Mouse (Mus musculus) heart, postnatal 0 days (tissue): ENCODE results near the gene Reep3. TPM values are rescaled to one million over a fixed set of nuclear protein-coding genes. Genes with fewer than 3 reads are reported as not detected.
"Not testable (repeated sequence)": the region's sequence is repeated elsewhere in the genome, so short reads cannot be mapped to it uniquely, and the experiment has no call there.

ENCODE experiments used
- ATAC-seq: fragments of 200-750 bp; cut with Nextera tagmentation; 2 replicates; pipeline ENCODE4 v1.8.0; 2017; ENCODE audit warnings: low read depth, moderate number of reproducible peaks, moderate library complexity; ENCODE audit not compliant: insufficient read depth
- DNase-seq: peaks from one replicate; pipeline ENCODE4 v3.0.0-alpha.2; 2016; ENCODE audit warnings: low spot score
- H3K27ac ChIP-seq: fragments of 300-500 bp; sonication (generic); 2 replicates; pipeline ENCODE4 v1.5.1; 2014; ENCODE audit warnings: low read depth, mild to moderate bottlenecking
- H3K27me3 ChIP-seq: fragments of 300-500 bp; sonication (generic); 2 replicates; pipeline ENCODE4 v1.6.1; 2014; ENCODE audit warnings: low read length, mixed read lengths; ENCODE audit not compliant: control insufficient read depth, insufficient read depth
- H3K36me3 ChIP-seq: fragments of 300-500 bp; sonication (generic); replicated peaks from 2 replicates; pipeline ENCODE4 v1.6.1; 2014; ENCODE audit warnings: low read length, mixed read lengths; ENCODE audit not compliant: control insufficient read depth, insufficient read depth
- H3K4me1 ChIP-seq: fragments of 300-500 bp; sonication (generic); 2 replicates; pipeline ENCODE4 v1.6.1; 2014; ENCODE audit warnings: antibody characterized with exemption; ENCODE audit not compliant: control insufficient read depth, insufficient read depth
- H3K4me2 ChIP-seq: fragments of 300-500 bp; sonication (generic); 2 replicates; pipeline ENCODE4 v1.6.1; 2014; ENCODE audit warnings: low read depth, mild to moderate bottlenecking, low read length, moderate library complexity
- H3K4me3 ChIP-seq: fragments of 300-500 bp; sonication (generic); 2 replicates; pipeline ENCODE4 v1.5.1; 2014; ENCODE audit warnings: low read depth, low read length
- H3K9ac ChIP-seq: fragments of 300-500 bp; sonication (generic); replicated peaks from 2 replicates; pipeline ENCODE4 v1.6.1; 2014; ENCODE audit warnings: low read depth, low read length, mixed read lengths
- H3K9me3 ChIP-seq: fragments of 300-500 bp; sonication (generic); replicated peaks from 2 replicates; pipeline ENCODE4 v1.6.1; 2016; ENCODE audit warnings: low read length; ENCODE audit not compliant: control insufficient read depth
- CTCF ChIP-seq: IDR thresholded peaks from 2 replicates; pipeline ENCODE4 v1.5.1; 2016; ENCODE audit warnings: antibody characterized with exemption, control low read depth, low read depth
- EP300 ChIP-seq: IDR thresholded peaks from 2 replicates; pipeline ENCODE4 v1.6.1; 2016; ENCODE audit warnings: antibody characterized with exemption, low read depth
- WGBS: fragments of 180-500 bp; shearing (Covaris S2); extraction: QIAGEN DNeasy Blood & Tissue Kit; methylation state at CpG from one replicate; pipeline ENCODE4 v1.1.7; 2014; 5-methylcytosine and 5-hydroxymethylcytosine counted together
- polyA plus RNA-seq: library from polyadenylated mRNA; unstranded; fragments of >200 nt; fragmentation: Nextera tagmentation; extraction: Ambion mirVana; gene quantifications from 2 replicates; pipeline ENCODE4 v1.2.1, GENCODE M21; 2015
- total RNA-seq: library from RNA; depleted of rRNA; stranded (reverse); fragments of >200 nt; gene quantifications from 2 replicates; pipeline ENCODE4 v1.2.3, GENCODE M21; 2014; ENCODE audit warnings: low replicate concordance

Gene Reep3
- total and polyA plus RNA-seq, 2 experiments from 2014 or later: 26.6 to 26.8 TPM

GRCm38 (mm10) chr10:67004527-67005042 lies 92.2 kb downstream of the Reep3 start:
- TF ChIP-seq EP300: no peak
- no peak for TF ChIP-seq CTCF
- peak overlapping the region; percentile 63 for H3K9ac ChIP-seq
- H3K4me2 ChIP-seq: peak overlapping the region; percentile 62
- H3K36me3 ChIP-seq: no peaks in the 10 kb centered on the region
- peaks cover 12% of the 10 kb centered on the region; the same call in 1 of the 2 replicates for H3K4me1 ChIP-seq
- 2% methylated on average over 12 of the region's 12 CpGs for WGBS
- peak overlapping the region; percentile 99 for H3K27ac ChIP-seq
- ATAC-seq (no peak), DNase-seq (peak; percentile 63)
- no peaks in the 10 kb centered on the region for H3K9me3 ChIP-seq
- H3K4me3 ChIP-seq: peak overlapping the region; percentile 41
- H3K27me3 ChIP-seq: no peaks in the 10 kb centered on the region

DNA sequence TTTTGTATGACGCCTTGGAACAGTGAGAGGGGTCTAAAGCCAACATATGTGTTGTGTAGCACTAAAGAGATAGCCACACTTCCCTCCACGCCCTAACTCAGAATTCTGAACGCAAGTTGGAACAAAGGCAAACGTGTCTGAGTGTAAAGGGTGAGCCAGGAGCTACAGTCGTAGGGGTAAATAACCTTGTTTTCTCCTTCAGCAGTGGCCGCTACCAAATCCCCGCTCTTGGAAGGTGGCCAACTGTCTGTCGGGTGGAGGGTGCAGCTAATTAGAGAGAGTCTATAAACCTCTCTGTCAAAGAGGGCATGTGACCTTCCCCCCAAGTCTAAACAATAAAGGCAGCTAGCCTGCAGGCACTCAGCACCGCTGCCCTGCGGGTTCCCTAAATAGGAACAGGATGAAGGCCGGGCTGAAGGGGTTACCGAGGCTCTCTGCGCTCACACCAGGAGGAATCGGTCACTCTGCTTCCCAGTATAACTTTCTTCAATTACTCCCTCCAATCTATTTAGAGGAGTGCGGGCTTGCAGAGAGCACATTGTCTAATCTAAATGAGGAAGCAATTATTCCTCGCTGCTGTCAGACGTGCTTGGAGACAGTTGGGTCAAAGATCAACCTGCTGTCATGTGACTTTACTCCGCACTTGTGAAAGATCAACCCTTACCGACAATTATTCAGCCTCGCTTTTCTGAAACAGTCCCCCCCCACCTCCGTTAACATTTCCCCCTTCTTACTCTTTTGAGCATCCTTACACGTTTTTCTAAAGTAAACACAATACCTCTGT lies 92.8 kb downstream of the Reep3 start:
- Histone ChIP-seq H3K4me1 (peaks cover 12% of the 10 kb centered on the region; the same call in 1 of the 2 replicates), H3K27me3 (no peaks in the 10 kb centered on the region), H3K4me3 (peak overlapping the region; percentile 41), H3K36me3 (no peaks in the 10 kb centered on the region), H3K27ac (peak overlapping the region; percentile 99), H3K9ac (peak overlapping the region; percentile 63), H3K4me2 (peak overlapping the region; percentile 62), H3K9me3 (no peaks in the 10 kb centered on the region)
- DNase-seq (peak; percentile 86), ATAC-seq (peak; percentile 73)
- TF ChIP-seq EP300 (peak; percentile 1), CTCF (0 out of 2 replicates have a peak, but pooled peaks have one; percentile 0)
- under 1% methylated on average over 22 of the region's 22 CpGs for WGBS

GRCm38 (mm10) chr10:67003009-67003742 lies 93.6 kb downstream of the Reep3 start:
- WGBS: 1% methylated on average over 25 of the region's 25 CpGs
- peak overlapping the region; percentile 63 for H3K9ac ChIP-seq
- ATAC-seq (peak; percentile 65), DNase-seq (peak; percentile 78)
- H3K4me3 ChIP-seq: peak overlapping the region; percentile 41
- H3K36me3 ChIP-seq: no peaks in the 10 kb centered on the region
- peak overlapping the region; percentile 99 for H3K27ac ChIP-seq
- TF ChIP-seq EP300 (peak; percentile 11), CTCF (no peak)
- H3K9me3 ChIP-seq: no peaks in the 10 kb centered on the region
- peak overlapping the region; percentile 62 for H3K4me2 ChIP-seq
- no peaks in the 10 kb centered on the region for H3K27me3 ChIP-seq
- H3K4me1 ChIP-seq: peaks cover 12% of the 10 kb centered on the region; the same call in 1 of the 2 replicates

- Histone ChIP-seq H3K9me3 (no peaks in the 10 kb centered on the region), H3K4me3 (peak overlapping the region; percentile 41), H3K4me1 (peaks cover 12% of the 10 kb centered on the region; the same call in 1 of the 2 replicates), H3K27me3 (no peaks in the 10 kb centered on the region), H3K36me3 (no peaks in the 10 kb centered on the region), H3K9ac (peak overlapping the region; percentile 63), H3K27ac (peak overlapping the region; percentile 99), H3K4me2 (peak overlapping the region; percentile 62)
- 9% methylated on average over 30 of the region's 30 CpGs for WGBS
- no peak; the same call in 1 of the 2 replicates for TF ChIP-seq EP300
- no peak for TF ChIP-seq CTCF
- ATAC-seq: peak; percentile 72
- DNase-seq: peak; percentile 81
These were observed 94.3 kb downstream of the Reep3 start for GRCm38 (mm10) chr10:67002207-67003008.

GRCm38 (mm10) chr10:67000958-67001615 lies 95.7 kb downstream of the Reep3 start:
- not testable (repeated sequence) for DNase-seq, H3K9me3 ChIP-seq, H3K9ac ChIP-seq, H3K4me2 ChIP-seq, H3K4me3 ChIP-seq, ATAC-seq, H3K36me3 ChIP-seq, H3K27me3 ChIP-seq
- peak overlapping the region; percentile 99; the same call in 1 of the 2 replicates for H3K27ac ChIP-seq
- peaks cover 12% of the 10 kb centered on the region; the same call in 1 of the 2 replicates for H3K4me1 ChIP-seq
- WGBS: 92% methylated on average over 13 of the region's 13 CpGs
